Mouse (Mus musculus): ENCODE data around the gene Prpf6. TPM values are rescaled to one million over a fixed set of nuclear protein-coding genes. Genes with fewer than 3 reads are reported as not detected.
A peak's percentile ranks its signal among the peaks of the same experiment; 100 is the strongest.

Gene Prpf6
- total and polyA plus RNA-seq, 2 experiments from 2014 or later: 23.4 to 31.8 TPM

DNA sequence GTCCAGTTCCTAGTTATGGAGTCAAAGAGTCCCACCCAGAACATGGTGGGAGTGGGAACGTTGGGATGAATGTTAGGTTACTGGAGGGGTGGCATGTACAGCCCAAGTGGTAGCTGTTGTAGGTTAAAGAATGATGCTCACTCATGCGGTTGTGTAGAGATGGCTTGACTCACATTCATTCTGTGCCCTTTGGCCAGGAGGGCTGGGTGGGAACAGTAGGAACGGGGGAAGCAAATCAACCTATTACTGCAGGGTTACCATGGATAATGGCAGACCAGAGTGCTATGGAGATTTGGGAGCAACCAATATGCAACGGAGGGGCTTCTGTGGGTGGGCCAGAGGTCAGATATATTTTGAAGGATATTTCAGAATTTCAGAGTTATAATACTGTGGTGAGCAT lies 83.3 kb downstream of the Prpf6 start:
- ATAC-seq (ENCODE audit: insufficient read depth, low read depth) (no peak), DNase-seq (ENCODE audit: low spot score) (no peak)
- no peak for TF ChIP-seq CTCF (IDR thresholded peaks at IDR 0.05; ENCODE audit: low read depth)
- no peak for TF ChIP-seq EP300 (IDR thresholded peaks at IDR 0.05; ENCODE audit: low read depth)
- no peak overlapping the region for H3K9ac ChIP-seq (replicated peaks; ENCODE audit: low read depth, low read length)
- H3K4me2 ChIP-seq (ENCODE audit: low read depth, low read length): no peak overlapping the region
- no peaks in the 10 kb centered on the region for H3K4me1 ChIP-seq (ENCODE audit: control insufficient read depth, insufficient read depth)
- no peaks in the 10 kb centered on the region for H3K36me3 ChIP-seq (replicated peaks; ENCODE audit: control insufficient read depth, insufficient read depth, low read length)
- peaks cover 44% of the 10 kb centered on the region for H3K27me3 ChIP-seq (ENCODE audit: control insufficient read depth, insufficient read depth, low read length)
- 76% methylated on average over 4 of the region's 4 CpGs for WGBS
- H3K27ac ChIP-seq (ENCODE audit: low read depth): peak overlapping the region; percentile 77
- no peaks in the 10 kb centered on the region for H3K9me3 ChIP-seq (replicated peaks; ENCODE audit: control insufficient read depth, low read length)
- H3K4me3 ChIP-seq (ENCODE audit: low read depth, low read length): no peak overlapping the region

DNA sequence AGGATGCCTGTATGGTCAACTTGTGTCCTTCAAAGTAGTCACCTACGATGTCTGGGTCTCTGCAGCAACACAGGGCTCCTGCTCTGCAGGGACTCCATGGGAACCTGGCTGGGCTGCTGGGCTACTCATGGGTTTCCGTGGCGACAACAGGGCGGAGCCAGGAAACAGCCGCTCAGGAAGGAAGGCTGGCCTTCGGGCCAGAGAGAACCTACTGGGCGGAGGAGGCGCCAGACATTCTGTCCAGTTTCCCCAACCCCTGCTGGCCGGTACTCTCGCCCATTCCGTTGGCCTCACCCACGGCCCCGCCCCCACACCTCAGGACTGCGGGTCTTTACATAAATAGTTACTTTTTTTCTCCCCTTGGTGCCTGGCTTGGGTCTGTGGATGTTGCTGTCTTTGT lies 83.8 kb downstream of the Prpf6 start:
- H3K9ac ChIP-seq (replicated peaks; ENCODE audit: low read depth, low read length): no peak overlapping the region
- peak overlapping the region; percentile 25 for H3K4me2 ChIP-seq (ENCODE audit: low read depth, low read length)
- TF ChIP-seq EP300 (IDR thresholded peaks at IDR 0.05; ENCODE audit: low read depth): peak; percentile 44; the same call in 1 of the 2 replicates
- no peak; the same call in 1 of the 2 replicates for TF ChIP-seq CTCF (IDR thresholded peaks at IDR 0.05; ENCODE audit: low read depth)
- H3K4me3 ChIP-seq (ENCODE audit: low read depth, low read length): 0 out of 2 replicates have a peak overlapping the region, but pooled peaks have one; percentile 0
- no peaks in the 10 kb centered on the region for H3K9me3 ChIP-seq (replicated peaks; ENCODE audit: control insufficient read depth, low read length)
- H3K27ac ChIP-seq (ENCODE audit: low read depth): peak overlapping the region; percentile 77
- no peaks in the 10 kb centered on the region for H3K36me3 ChIP-seq (replicated peaks; ENCODE audit: control insufficient read depth, insufficient read depth, low read length)
- 4% methylated on average over 14 of the region's 14 CpGs for WGBS
- 0 out of 2 replicates have a peak, but pooled peaks cover under 1% of the 10 kb centered on the region for H3K4me1 ChIP-seq (ENCODE audit: control insufficient read depth, insufficient read depth)
- H3K27me3 ChIP-seq (ENCODE audit: control insufficient read depth, insufficient read depth, low read length): peaks cover 39% of the 10 kb centered on the region
- peak; percentile 63 for DNase-seq (ENCODE audit: low spot score)
- ATAC-seq (ENCODE audit: insufficient read depth, low read depth): peak; percentile 24

DNA sequence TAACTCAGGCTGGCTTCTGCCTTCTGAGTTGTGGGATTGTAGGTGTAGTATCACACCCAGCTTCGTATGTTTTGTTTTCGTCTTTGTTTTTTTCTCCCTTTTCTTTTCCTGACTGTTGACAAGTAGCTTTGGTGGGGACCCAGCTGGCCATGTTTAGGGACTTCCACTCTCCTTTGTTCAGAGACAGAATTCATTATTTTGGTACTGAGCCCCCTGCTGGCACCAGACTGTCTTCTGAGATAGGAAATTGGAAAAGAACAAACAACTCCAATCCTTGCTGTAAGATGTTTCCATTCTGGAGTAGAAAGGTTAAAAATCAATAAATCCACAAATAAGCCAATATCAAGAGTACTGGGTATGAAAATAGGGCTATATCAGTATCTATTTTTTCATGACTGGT lies 84.8 kb downstream of the Prpf6 start:
- peaks cover 29% of the 10 kb centered on the region for H3K27me3 ChIP-seq (ENCODE audit: control insufficient read depth, insufficient read depth, low read length)
- H3K9me3 ChIP-seq (replicated peaks; ENCODE audit: control insufficient read depth, low read length): no peaks in the 10 kb centered on the region
- DNase-seq (ENCODE audit: low spot score) (no peak), ATAC-seq (ENCODE audit: insufficient read depth, low read depth) (no peak)
- WGBS: 64% methylated on average over 2 of the region's 2 CpGs
- no peak overlapping the region for H3K9ac ChIP-seq (replicated peaks; ENCODE audit: low read depth, low read length)
- no peak for TF ChIP-seq EP300 (IDR thresholded peaks at IDR 0.05; ENCODE audit: low read depth)
- TF ChIP-seq CTCF (IDR thresholded peaks at IDR 0.05; ENCODE audit: low read depth): peak; percentile 23
- H3K4me1 ChIP-seq (ENCODE audit: control insufficient read depth, insufficient read depth): peaks cover 5% of the 10 kb centered on the region; the same call in 1 of the 2 replicates
- H3K4me2 ChIP-seq (ENCODE audit: low read depth, low read length): no peak overlapping the region
- peak overlapping the region; percentile 73 for H3K27ac ChIP-seq (ENCODE audit: low read depth)
- H3K36me3 ChIP-seq (replicated peaks; ENCODE audit: control insufficient read depth, insufficient read depth, low read length): no peaks in the 10 kb centered on the region
- no peak overlapping the region for H3K4me3 ChIP-seq (ENCODE audit: low read depth, low read length)

DNA sequence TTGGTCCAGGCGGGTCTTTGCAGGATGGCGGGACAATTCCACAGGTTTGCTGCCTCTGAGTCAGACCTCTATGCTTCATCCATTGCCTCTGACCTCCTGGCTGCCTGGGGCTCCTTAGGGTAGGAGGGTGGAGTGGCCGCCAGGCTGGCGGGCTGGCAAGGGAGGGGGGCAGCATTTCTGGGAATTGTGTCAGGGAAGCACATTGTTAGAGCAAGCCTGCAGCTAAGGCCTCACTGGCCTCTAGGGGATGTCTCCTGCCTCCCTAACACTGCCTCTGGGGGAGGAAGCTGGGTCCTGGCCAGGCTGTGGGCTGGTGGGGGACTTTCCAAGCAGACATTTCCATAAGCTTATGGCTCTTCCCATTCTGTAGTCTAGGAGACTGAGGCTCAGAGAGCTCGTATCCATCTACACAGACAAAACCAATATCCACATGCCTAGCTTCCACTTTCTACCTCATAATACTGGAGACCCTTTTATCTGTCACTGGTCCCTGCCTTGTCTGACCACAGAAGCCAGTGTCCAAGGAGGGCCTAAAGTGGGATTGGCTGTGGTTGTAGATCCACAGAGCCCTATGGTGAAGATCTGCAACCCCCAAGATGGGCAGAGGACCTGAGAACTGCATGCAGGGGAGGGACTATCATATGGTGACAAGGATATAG lies 85.6 kb downstream of the Prpf6 start:
- ATAC-seq (ENCODE audit: insufficient read depth, low read depth) (peak; percentile 27), DNase-seq (ENCODE audit: low spot score) (peak; percentile 36)
- no peak overlapping the region for H3K4me2 ChIP-seq (ENCODE audit: low read depth, low read length)
- H3K36me3 ChIP-seq (replicated peaks; ENCODE audit: control insufficient read depth, insufficient read depth, low read length): no peaks in the 10 kb centered on the region
- H3K4me1 ChIP-seq (ENCODE audit: control insufficient read depth, insufficient read depth): peaks cover 5% of the 10 kb centered on the region; the same call in 1 of the 2 replicates
- peak overlapping the region; percentile 73 for H3K27ac ChIP-seq (ENCODE audit: low read depth)
- H3K4me3 ChIP-seq (ENCODE audit: low read depth, low read length): no peak overlapping the region
- TF ChIP-seq EP300 (IDR thresholded peaks at IDR 0.05; ENCODE audit: low read depth) (no peak), CTCF (IDR thresholded peaks at IDR 0.05; ENCODE audit: low read depth) (no peak)
- peaks cover 21% of the 10 kb centered on the region for H3K27me3 ChIP-seq (ENCODE audit: control insufficient read depth, insufficient read depth, low read length)
- H3K9me3 ChIP-seq (replicated peaks; ENCODE audit: control insufficient read depth, low read length): no peaks in the 10 kb centered on the region
- WGBS: 53% methylated on average over 5 of the region's 5 CpGs
- no peak overlapping the region for H3K9ac ChIP-seq (replicated peaks; ENCODE audit: low read depth, low read length)

DNA sequence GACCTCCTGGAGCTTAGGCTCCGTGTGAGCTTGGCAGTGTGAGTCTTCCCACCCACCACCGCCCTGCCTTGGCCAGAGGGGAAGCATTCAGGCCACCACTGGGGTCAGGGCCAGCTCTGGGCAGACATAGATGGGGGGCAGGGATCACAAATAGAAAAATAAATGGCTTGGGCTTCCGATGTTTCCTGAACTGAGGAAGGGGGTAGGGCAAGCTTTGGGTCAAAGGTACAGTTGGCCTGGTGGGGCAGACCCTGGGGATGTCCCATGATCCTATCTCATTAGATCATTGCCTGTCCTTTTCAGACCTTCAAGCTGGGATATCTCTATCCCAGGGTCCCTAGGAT lies 86.1 kb downstream of the Prpf6 start:
- no peak for TF ChIP-seq CTCF (IDR thresholded peaks at IDR 0.05; ENCODE audit: low read depth)
- no peak for TF ChIP-seq EP300 (IDR thresholded peaks at IDR 0.05; ENCODE audit: low read depth)
- H3K4me1 ChIP-seq (ENCODE audit: control insufficient read depth, insufficient read depth): peaks cover 5% of the 10 kb centered on the region; the same call in 1 of the 2 replicates
- WGBS: 41% methylated on average over 3 of the region's 3 CpGs
- H3K36me3 ChIP-seq (replicated peaks; ENCODE audit: control insufficient read depth, insufficient read depth, low read length): no peaks in the 10 kb centered on the region
- H3K4me3 ChIP-seq (ENCODE audit: low read depth, low read length): no peak overlapping the region
- H3K27ac ChIP-seq (ENCODE audit: low read depth): peak overlapping the region; percentile 73
- H3K27me3 ChIP-seq (ENCODE audit: control insufficient read depth, insufficient read depth, low read length): peaks cover 16% of the 10 kb centered on the region
- no peak overlapping the region for H3K9ac ChIP-seq (replicated peaks; ENCODE audit: low read depth, low read length)
- no peaks in the 10 kb centered on the region for H3K9me3 ChIP-seq (replicated peaks; ENCODE audit: control insufficient read depth, low read length)
- ATAC-seq (ENCODE audit: insufficient read depth, low read depth): no peak
- H3K4me2 ChIP-seq (ENCODE audit: low read depth, low read length): no peak overlapping the region
- no peak for DNase-seq (ENCODE audit: low spot score)
